Mouse (Mus musculus): ENCODE measurements at regions not wholly inside any gene's neighbourhood (a gene's known extent, or its start where the extent isn't known, plus 50 kb on each side); places are given as distances from the start of the nearest gene placed in this dataset.

GRCm38 (mm10) chr13:53888411-53888810, 167.1 kb downstream of the Drd1 start:
- no peak for TF ChIP-seq CTCF (IDR thresholded peaks at IDR 0.05)
- H3K27ac ChIP-seq = no peak overlapping the region
- DNase-seq = no peak
- intact Hi-C loops (cut with DNase I) = no loop called here
- no peak overlapping the region for H3K4me3 ChIP-seq

DNA sequence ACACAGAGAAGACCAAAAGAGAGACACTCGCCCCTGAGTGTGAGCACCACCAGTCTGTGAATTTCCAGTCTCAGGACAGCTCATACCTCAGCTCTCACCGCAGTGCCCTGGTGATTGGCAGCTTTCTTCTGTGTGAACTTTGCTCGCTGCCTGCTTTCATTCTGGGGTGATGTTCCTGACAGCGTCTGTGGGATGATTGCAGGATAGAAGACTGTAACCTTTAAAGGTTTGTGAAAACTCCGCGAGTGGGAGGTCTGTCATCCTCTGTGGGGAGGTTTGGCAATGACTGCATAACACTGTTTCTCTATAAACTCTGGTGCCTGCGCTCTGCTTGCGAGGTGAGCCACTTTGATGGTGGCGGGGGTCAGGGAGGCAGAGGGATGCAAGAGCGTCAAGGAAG, 169.7 kb downstream of the Drd1 start:
- Histone ChIP-seq H3K4me3 (no peak overlapping the region), H3K27ac (no peak overlapping the region)
- DNase-seq = no peak
- no peak for TF ChIP-seq CTCF (IDR thresholded peaks at IDR 0.05)
- intact Hi-C loops (cut with DNase I) = no loop called here

DNA sequence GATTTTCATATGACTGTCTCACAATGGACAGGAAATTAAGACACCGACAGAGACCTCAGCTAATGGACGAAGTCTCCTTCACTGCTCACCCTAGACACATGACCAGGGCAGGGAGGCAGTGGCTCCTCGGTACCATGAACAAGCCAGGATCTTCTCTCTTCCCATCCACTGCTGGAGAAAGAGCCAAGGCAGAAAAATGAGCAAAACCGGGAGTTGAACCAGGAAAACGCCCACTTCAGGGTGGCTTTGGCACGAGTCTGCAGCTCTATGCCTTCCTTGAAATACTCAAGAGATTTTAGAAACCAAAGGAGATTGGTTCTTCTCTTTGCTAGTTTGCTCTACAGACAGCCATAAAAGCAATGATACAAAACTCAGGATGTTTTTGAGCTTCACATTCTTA, 172.3 kb downstream of the Drd1 start:
- DNase-seq = no peak
- no peak overlapping the region for H3K27ac ChIP-seq
- intact Hi-C loops (cut with DNase I) = no loop called here
- no peak overlapping the region for H3K4me3 ChIP-seq
- no peak for TF ChIP-seq CTCF (IDR thresholded peaks at IDR 0.05)

- intact Hi-C loops (cut with DNase I) = no loop called here
- DNase-seq = no peak
- TF ChIP-seq CTCF (IDR thresholded peaks at IDR 0.05) = no peak
- no peak overlapping the region for H3K27ac ChIP-seq
- H3K4me3 ChIP-seq = no peak overlapping the region
These were observed 174.8 kb downstream of the Drd1 start for GRCm38 (mm10) chr13:53880466-53881250.

DNA sequence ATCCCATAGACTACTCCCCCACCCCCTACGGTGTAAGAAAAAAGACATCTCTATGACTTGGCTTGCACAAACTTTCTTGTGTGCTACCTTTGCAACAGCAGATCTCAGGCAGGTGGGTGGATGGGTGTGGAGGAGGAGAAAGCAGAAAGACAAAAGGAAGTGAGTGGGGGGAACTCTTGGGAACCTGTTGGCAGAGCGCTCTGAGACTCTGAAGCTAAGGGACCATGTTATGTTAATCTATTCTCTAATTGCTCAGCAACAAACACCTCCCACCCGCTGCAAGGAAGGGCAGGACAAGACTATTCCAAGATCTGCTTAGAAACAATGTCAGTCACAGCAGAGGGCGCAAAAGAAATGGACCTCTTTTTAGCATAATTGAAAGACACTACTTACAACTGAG, 180.0 kb downstream of the Drd1 start:
- TF ChIP-seq CTCF (IDR thresholded peaks at IDR 0.05) = no peak
- intact Hi-C loops (cut with DNase I) = no loop called here
- DNase-seq = no peak
- Histone ChIP-seq H3K27ac (no peak overlapping the region), H3K4me3 (no peak overlapping the region)

DNA sequence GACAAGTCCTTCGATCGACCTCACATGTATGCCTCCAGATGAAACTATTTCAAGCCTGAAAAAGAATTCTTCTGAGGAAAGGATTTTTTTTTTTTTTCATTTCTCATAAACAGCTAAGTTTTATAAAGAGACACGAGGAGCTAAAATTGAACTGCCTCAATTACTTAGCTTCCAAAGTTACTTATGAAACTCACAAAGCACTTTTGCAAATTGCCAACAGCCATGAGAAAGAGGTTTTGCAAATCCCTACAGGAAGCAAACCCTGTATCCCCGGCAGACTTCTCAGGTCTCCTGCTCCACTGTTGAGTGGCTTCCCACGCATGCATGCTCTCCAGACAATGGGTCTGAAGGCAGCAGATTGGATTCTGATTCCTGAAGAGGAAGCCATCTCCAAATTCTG, 190.2 kb downstream of the Drd1 start:
- TF ChIP-seq CTCF (IDR thresholded peaks at IDR 0.05) = no peak
- Histone ChIP-seq H3K4me3 (no peak overlapping the region), H3K27ac (no peak overlapping the region)
- DNase-seq = no peak
- intact Hi-C loops (cut with DNase I) = no loop called here

DNA sequence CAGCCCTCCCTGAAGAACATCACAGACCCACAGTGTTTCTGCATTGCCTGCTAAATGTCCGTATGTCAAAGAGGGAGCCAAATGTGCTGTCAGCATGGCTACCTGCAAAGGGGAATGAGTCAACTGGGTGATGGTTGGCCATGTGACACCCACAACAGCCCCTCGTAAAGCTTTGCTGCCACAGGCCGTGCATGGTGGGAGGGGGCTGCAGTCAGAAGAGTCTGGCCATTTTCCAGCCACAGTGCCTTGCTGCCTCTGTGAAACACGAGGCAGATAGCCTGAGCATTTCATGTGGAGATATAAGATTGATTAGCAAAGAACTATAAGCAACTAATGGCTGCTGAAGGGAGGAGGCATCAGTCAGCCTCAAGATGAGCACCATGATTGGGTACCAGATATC, 193.2 kb downstream of the Drd1 start:
- Histone ChIP-seq H3K27ac (no peak overlapping the region), H3K4me3 (no peak overlapping the region)
- intact Hi-C loops (cut with DNase I) = no loop called here
- no peak for TF ChIP-seq CTCF (IDR thresholded peaks at IDR 0.05)
- DNase-seq = no peak

GRCm38 (mm10) chr13:53854196-53854595, 201.3 kb downstream of the Drd1 start:
- DNase-seq = no peak
- no peak overlapping the region for H3K27ac ChIP-seq
- intact Hi-C loops (cut with DNase I) = no loop called here

GRCm38 (mm10) chr13:53850146-53850545, 205.4 kb downstream of the Drd1 start:
- no peak for DNase-seq
- no peak for TF ChIP-seq CTCF (IDR thresholded peaks at IDR 0.05)
- Histone ChIP-seq H3K4me3 (no peak overlapping the region), H3K27ac (no peak overlapping the region)
- intact Hi-C loops (cut with DNase I) = no loop called here

More at GRCm38 (mm10) chr13:53854196-53854595, 201.3 kb downstream of the Drd1 start:
- no peak for TF ChIP-seq CTCF (IDR thresholded peaks at IDR 0.05)
- no peak overlapping the region for H3K4me3 ChIP-seq

- Histone ChIP-seq H3K27ac (no peak overlapping the region), H3K4me3 (no peak overlapping the region)
- no peak for DNase-seq
- intact Hi-C loops (cut with DNase I) = no loop called here
- TF ChIP-seq CTCF (IDR thresholded peaks at IDR 0.05) = no peak
These were observed 209.3 kb downstream of the Drd1 start for GRCm38 (mm10) chr13:53846221-53846620.

DNA sequence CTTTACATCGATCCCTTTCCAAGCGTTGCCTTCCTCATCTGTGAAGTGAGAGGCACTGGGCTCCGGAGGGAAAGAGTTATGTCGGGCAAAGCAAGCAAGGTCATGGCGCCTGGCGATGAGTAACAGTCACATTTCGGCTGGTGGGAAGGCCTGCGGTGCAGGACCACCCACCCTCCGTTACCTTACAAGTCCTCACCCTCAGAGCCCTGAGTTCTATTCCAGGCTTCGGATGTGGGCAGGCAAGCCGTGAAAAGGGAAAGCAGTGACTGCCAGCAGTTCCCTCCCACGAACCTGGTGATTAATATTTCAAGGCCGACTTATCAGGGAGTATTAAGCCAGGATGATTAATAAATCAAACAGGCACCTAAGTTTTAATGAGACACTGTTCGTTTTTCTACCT, 209.7 kb downstream of the Drd1 start:
- H3K27ac ChIP-seq = no peak overlapping the region
- intact Hi-C loops (cut with DNase I) = no loop called here
- no peak for TF ChIP-seq CTCF (IDR thresholded peaks at IDR 0.05)
- no peak overlapping the region for H3K4me3 ChIP-seq
- DNase-seq = no peak

GRCm38 (mm10) chr13:53825957-53826580, 229.4 kb downstream of the Drd1 start:
- no peak for DNase-seq
- no peak for TF ChIP-seq CTCF (IDR thresholded peaks at IDR 0.05)
- Histone ChIP-seq H3K27ac (no peak overlapping the region), H3K4me3 (no peak overlapping the region)
- intact Hi-C loops (cut with DNase I) = no loop called here

- Histone ChIP-seq H3K4me3 (no peak overlapping the region), H3K27ac (peak overlapping the region; percentile 28; the same call in 1 of the 2 replicates)
- TF ChIP-seq CTCF (IDR thresholded peaks at IDR 0.05) = no peak
- DNase-seq = no peak
- intact Hi-C loops (cut with DNase I) = no loop called here
These were observed 233.4 kb downstream of the Drd1 start for GRCm38 (mm10) chr13:53822061-53822460.

DNA sequence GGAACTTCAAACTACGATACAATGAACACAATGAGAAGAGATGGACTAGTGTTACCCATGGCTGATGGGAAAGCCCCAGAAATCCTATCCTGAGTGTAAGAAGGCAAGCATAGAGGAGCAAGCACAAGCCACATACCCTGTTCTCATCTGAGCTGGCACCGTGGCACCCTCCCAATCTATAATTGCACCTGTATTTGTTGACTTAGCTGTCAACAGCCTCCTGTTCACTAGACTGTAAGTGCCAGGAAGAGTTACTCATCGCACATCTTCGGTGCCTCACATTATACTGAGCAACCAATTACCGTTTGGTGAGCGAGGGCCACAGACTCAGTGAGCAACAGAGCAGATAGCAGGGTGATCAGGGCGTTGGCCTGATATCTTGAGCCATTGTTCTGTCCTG, 239.9 kb downstream of the Drd1 start:
- no peak for TF ChIP-seq CTCF (IDR thresholded peaks at IDR 0.05)
- no peak for DNase-seq
- intact Hi-C loops (cut with DNase I) = no loop called here
- Histone ChIP-seq H3K27ac (no peak overlapping the region), H3K4me3 (no peak overlapping the region)

Measured in gastrocnemius, adult 2 months (tissue).